Mouse (Mus musculus): ENCODE data around the gene Trim63. TPM values are rescaled to one million over a fixed set of nuclear protein-coding genes. Genes with fewer than 3 reads are reported as not detected.

Trim63 gene
- total RNA-seq, 4 experiments from 2014 or later: not detected

GRCm38 (mm10) chr4:134362586-134362985 is 47.7 kb downstream of the Trim63 start:
- no peak for DNase-seq (ENCODE audit: low spot score in 2 of 2)

- DNase-seq (ENCODE audit: low spot score in 2 of 2): no peak
Measured at GRCm38 (mm10) chr4:134365280-134365679, 50.4 kb downstream of the Trim63 start.

GRCm38 (mm10) chr4:134370649-134371221 is 55.8 kb downstream of the Trim63 start:
- DNase-seq (ENCODE audit: low spot score in 2 of 2): peak; percentile 59 to 66

DNA sequence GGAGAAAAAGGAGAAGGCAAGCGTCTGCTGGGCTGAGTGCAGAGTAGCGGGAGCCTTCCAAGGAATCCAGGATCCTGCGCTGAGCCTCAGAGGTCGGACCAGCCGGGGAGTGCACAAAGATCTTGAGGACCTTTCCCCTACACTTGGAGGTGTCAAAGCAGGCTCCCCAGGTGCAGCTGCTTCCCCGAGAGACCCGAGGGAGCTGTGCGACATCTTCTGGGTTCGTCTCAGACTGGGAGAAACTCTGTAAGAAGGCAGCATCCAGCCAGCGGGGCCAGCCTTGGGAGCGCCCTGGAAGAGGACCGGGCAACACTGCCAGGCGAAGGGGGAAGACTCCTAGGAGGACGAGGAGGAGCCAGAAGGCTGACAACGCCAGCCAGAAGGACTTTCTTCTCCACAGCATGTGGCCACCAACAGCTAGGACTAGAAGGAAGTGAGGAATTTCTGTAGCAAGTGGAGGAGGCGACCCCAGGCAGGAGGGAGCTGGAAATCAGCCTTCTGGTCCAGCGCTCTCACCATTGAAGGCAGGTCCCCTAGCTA is 56.5 kb downstream of the Trim63 start:
- peak in 1 of 2 experiments; percentile 32 for DNase-seq (ENCODE audit: low spot score in 2 of 2)

DNA sequence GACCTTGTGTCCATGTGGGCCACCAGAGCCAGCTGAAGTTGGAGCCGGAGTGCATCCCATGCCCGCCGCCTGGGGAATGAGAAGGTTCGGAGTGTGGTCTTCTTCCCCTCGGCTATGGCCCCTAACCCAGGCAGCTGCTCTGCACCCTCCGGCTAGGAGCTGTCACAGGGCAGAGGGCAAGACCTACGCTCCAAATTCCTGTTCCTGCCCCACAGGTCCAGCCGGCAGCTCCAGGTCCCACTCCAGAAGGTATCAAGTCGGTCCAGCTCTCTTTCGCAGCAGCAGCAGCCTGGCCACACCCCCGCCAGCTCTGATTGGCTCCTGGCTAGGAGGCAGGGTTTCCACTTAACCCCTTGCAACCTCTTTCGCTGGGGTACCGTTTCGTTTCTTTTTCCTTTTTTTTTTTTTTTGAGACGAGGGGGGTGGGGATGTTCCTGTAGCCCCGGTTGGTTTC is 57.4 kb downstream of the Trim63 start:
- peak; percentile 83 to 84 for DNase-seq (ENCODE audit: low spot score in 2 of 2)

GRCm38 (mm10) chr4:134373295-134373694 is 58.4 kb downstream of the Trim63 start:
- no peak for DNase-seq (ENCODE audit: low spot score in 2 of 2)

- DNase-seq (ENCODE audit: low spot score in 2 of 2): no peak
Measured at GRCm38 (mm10) chr4:134374306-134374705, 59.4 kb downstream of the Trim63 start.

GRCm38 (mm10) chr4:134378089-134378615 is 63.2 kb downstream of the Trim63 start:
- DNase-seq (ENCODE audit: low spot score in 2 of 2): no peak

Other genes with a start within 250 kb of the Trim63 start
- 10 to 100 TPM in 2 of 4 experiments, 1 to 10 TPM in 2; 1.2 to 52.4 (median 18.2) TPM for gene Cd52, start 220.0 kb upstream of the Trim63 start, total RNA-seq (2022)
- gene Ubxn11, start 212.6 kb upstream of the Trim63 start, total RNA-seq (2022): 10 to 100 TPM; 34.7 to 39.5 (median 35.6) TPM
- gene Sh3bgrl3, start 186.3 kb upstream of the Trim63 start, total RNA-seq (2022): 100 to 1,000 TPM; 185 to 289 (median 252) TPM
- gene Cep85, start 128.0 kb upstream of the Trim63 start, total RNA-seq (2022): 10 to 100 TPM; 16.6 to 19.8 (median 18.6) TPM
- not detected for gene Gm7534, start 112.1 kb upstream of the Trim63 start, total RNA-seq (2022)
- under 1 TPM in 1 of 4 experiments, not detected in 3; 0.31 TPM for gene Catsper4, start 87.7 kb upstream of the Trim63 start, total RNA-seq (2022)
- under 1 TPM; 0.51 to 0.89 (median 0.79) TPM for gene Cnksr1, start 76.7 kb upstream of the Trim63 start, total RNA-seq (2022)
- gene E130218I03Rik, start 71.5 kb upstream of the Trim63 start, total RNA-seq (2022): not detected
- 10 to 100 TPM in 3 of 4 experiments, 1 to 10 TPM in 1; 9.7 to 11.6 (median 11.2) TPM for gene Zfp593, start 69.5 kb upstream of the Trim63 start, total RNA-seq (2022)
- gene Gm30191, start 68.2 kb upstream of the Trim63 start, total RNA-seq (2022): not detected
- 1 to 10 TPM; 3.3 to 4.8 (median 3.5) TPM for gene Grrp1, start 61.0 kb upstream of the Trim63 start, total RNA-seq (2022)
- gene Pdik1l, start 27.2 kb upstream of the Trim63 start, total RNA-seq (2022): 10 to 100 TPM; 14.1 to 20.7 (median 18.6) TPM
- under 1 TPM in 1 of 4 experiments, not detected in 3; 0.49 TPM for gene Slc30a2, start 28.1 kb downstream of the Trim63 start, total RNA-seq (2022)
- 10 to 100 TPM; 36.5 to 47.8 (median 42.9) TPM for gene Extl1, start 68.7 kb downstream of the Trim63 start, total RNA-seq (2022)
- 10 to 100 TPM in 1 of 4 experiments, 1 to 10 TPM in 3; 5.5 to 10.5 (median 8.5) TPM for gene Pafah2, start 81.2 kb downstream of the Trim63 start, total RNA-seq (2022)
- 100 to 1,000 TPM; 367 to 422 (median 391) TPM for gene Stmn1, start 153.2 kb downstream of the Trim63 start, total RNA-seq (2022)
- gene Paqr7, start 181.6 kb downstream of the Trim63 start, total RNA-seq (2022): 10 to 100 TPM; 55.4 to 75.1 (median 63.4) TPM
- gene Aunip, start 195.9 kb downstream of the Trim63 start, total RNA-seq (2022): under 1 TPM in 3 of 4 experiments, not detected in 1; 0.25 to 0.85 (median 0.33) TPM
- 10 to 100 TPM; 65.9 to 74.2 (median 67.9) TPM for gene Mtfr1l, start 220.3 kb downstream of the Trim63 start, total RNA-seq (2022)
- 10 to 100 TPM; 18.4 to 22.8 (median 21.2) TPM for gene Selenon, start 237.0 kb downstream of the Trim63 start, total RNA-seq (2022)

Data from layer of hippocampus, adult 8-10 months (tissue).